In genomic region chr5:113280138-113280856, GRCm38 (mm10) we compare ENCODE assay signal across 9 mouse cellular contexts. TPM values are rescaled to one million over a fixed set of nuclear protein-coding genes. Genes with fewer than 3 reads are reported as not detected.
A peak's percentile ranks its signal among the peaks of the same experiment; 100 is the strongest.
DNase-seq lines count a peak whose midpoint lies in the region; ATAC-seq lines count a peak whose summit lies in the region.
"Had no signal": no experiment of that assay in that cellular context is flagged by ENCODE, and none has a peak within 500 bp of the region (broad histone marks: within the 10 kb centered on the region; RNA-seq: fewer than 3 reads in every experiment).

No protein-coding gene starts in this region.

- no peak overlapping the region for H3K27ac ChIP-seq in heart, embryonic 14.5 days (replicated peaks in 1 of 2; ENCODE audit: control insufficient read depth in 1 of 2, insufficient read depth in 1 of 2, low read depth in 2 of 2, low read length in 2 of 2)
- H3K27ac ChIP-seq in forebrain, embryonic 11.5 days (ENCODE audit: low read depth, low read length) = 0 out of 2 replicates have a peak overlapping the region, but pooled peaks have one; percentile 4
- H3K27ac ChIP-seq: macrophage had no signal

- H3K9me3 ChIP-seq in heart, embryonic 14.5 days (ENCODE audit: control insufficient read depth, low read length) = no peaks in the 10 kb centered on the region
- no peaks in the 10 kb centered on the region for H3K9me3 ChIP-seq in forebrain, embryonic 11.5 days (ENCODE audit: control insufficient read depth, low read length)

- 23% methylated on average over 15 of the region's 15 CpGs for WGBS in heart, embryonic 14.5 days
- WGBS in forebrain, embryonic 11.5 days = 25% methylated on average over 15 of the region's 15 CpGs

- H3K4me2 ChIP-seq in heart, embryonic 14.5 days (ENCODE audit: low read length) = peak overlapping the region; percentile 44; the same call in 1 of the 2 replicates
- H3K4me2 ChIP-seq in forebrain, embryonic 11.5 days (ENCODE audit: low read depth, low read length, severe bottlenecking) = peak overlapping the region; percentile 50

- peak overlapping the region; percentile 8 to 34; a peak in 2 of 4 replicates for H3K4me3 ChIP-seq in heart, embryonic 14.5 days (ENCODE audit: control insufficient read depth in 1 of 2, insufficient read depth in 1 of 2, low read depth in 1 of 2, low read length in 2 of 2)
- peak overlapping the region; percentile 29 for H3K4me3 ChIP-seq in forebrain, embryonic 11.5 days (ENCODE audit: low read depth, low read length)

- H3K4me1 ChIP-seq in heart, embryonic 14.5 days (ENCODE audit: control insufficient read depth in 2 of 2, insufficient read depth in 2 of 2, low read length in 2 of 2) = peaks cover 0 to 3% of the 10 kb centered on the region in 2 experiments; a peak in 1 of 4 replicates
- peaks cover 2% of the 10 kb centered on the region; the same call in 1 of the 2 replicates for H3K4me1 ChIP-seq in forebrain, embryonic 11.5 days (replicated peaks; ENCODE audit: control insufficient read depth, insufficient read depth, low read length)

- no peaks in the 10 kb centered on the region for H3K36me3 ChIP-seq in heart, embryonic 14.5 days (ENCODE audit: control insufficient read depth, insufficient read depth, low read length)
- no peaks in the 10 kb centered on the region for H3K36me3 ChIP-seq in forebrain, embryonic 11.5 days (ENCODE audit: control insufficient read depth, insufficient read depth, low read length)

- no peak overlapping the region for H3K9ac ChIP-seq in heart, embryonic 14.5 days (ENCODE audit: low read length)
- H3K9ac ChIP-seq in forebrain, embryonic 11.5 days (ENCODE audit: low read length) = peak overlapping the region; percentile 27

- H3K27me3 ChIP-seq in heart, embryonic 14.5 days (ENCODE audit: control insufficient read depth, insufficient read depth, low read length) = peaks cover 4% of the 10 kb centered on the region; the same call in 1 of the 2 replicates
- H3K27me3 ChIP-seq in forebrain, embryonic 11.5 days (ENCODE audit: control insufficient read depth, insufficient read depth, low read length) = no peaks in the 10 kb centered on the region

- no peak for ATAC-seq in heart, embryonic 14.5 days (ENCODE audit: insufficient number of reproducible peaks, insufficient read depth, low FRiP score, low read depth)
- peak; percentile 93 for ATAC-seq in forebrain, embryonic 11.5 days (replicated peaks; ENCODE audit: low FRiP score)
- no peak for ATAC-seq in monocyte, adult 5-6 weeks (replicated peaks; ENCODE audit: insufficient number of reproducible peaks, low FRiP score, low TSS enrichment, poor library complexity, severe bottlenecking)

- no peak for DNase-seq in heart, adult 18-20 months
- peak; percentile 83 for DNase-seq in forebrain, embryonic 11.5 days (ENCODE audit: low spot score)
- peak; percentile 23 for DNase-seq in kidney, postnatal 14 days
- DNase-seq in lung, postnatal 25 days (ENCODE audit: low spot score) = peak; percentile 65
- DNase-seq in yolk sac, embryonic 10.5 days (ENCODE audit: low spot score) = peak; percentile 38
- DNase-seq in layer of hippocampus, postnatal 14 days (ENCODE audit: low spot score in 2 of 2) = no peak

RNA-seq across cellular contexts. Expression of gene Sgsm1, which starts 30.3 kb away (rescaled TPM):
- polyA plus RNA-seq in heart, embryonic 14.5 days (2014; fragmentation: Nextera tagmentation; extraction: Ambion mirVana) = 0.57 and 1.0 TPM in 2 replicates
- total RNA-seq in heart, adult 18-20 months (2021) = 1 to 10 TPM in 1 of 2 experiments, under 1 TPM in 1; 0.25 to 1.0 TPM
- polyA plus RNA-seq in forebrain, embryonic 11.5 days (2014; fragmentation: Nextera tagmentation; extraction: Ambion mirVana) = 14.4 and 15.7 TPM in 2 replicates
- total RNA-seq in monocyte, adult 5-6 weeks (2017) = 0.43 TPM in 1 of 3 replicates, not detected in the others
- total RNA-seq in layer of hippocampus, postnatal 14 days (2021) = 10 to 100 TPM; 67.8 to 73.2 TPM
- polyA plus RNA-seq: macrophage had no signal

RNA-seq across cellular contexts. Expression of gene Tmem211, which starts 53.6 kb away (rescaled TPM):
- not detected in 2 replicates for polyA plus RNA-seq in heart, embryonic 14.5 days (2014; fragmentation: Nextera tagmentation; extraction: Ambion mirVana)
- not detected for total RNA-seq in heart, adult 18-20 months (2021)
- polyA plus RNA-seq in forebrain, embryonic 11.5 days (2014; fragmentation: Nextera tagmentation; extraction: Ambion mirVana) = 0.20 TPM in 1 of 2 replicates, not detected in the other
- not detected in 3 replicates for total RNA-seq in monocyte, adult 5-6 weeks (2017)
- not detected for total RNA-seq in layer of hippocampus, postnatal 14 days (2021)
- polyA plus RNA-seq: macrophage had no signal

RNA-seq across cellular contexts. Expression of gene 2900026A02Rik, which starts 59.3 kb away (rescaled TPM):
- polyA plus RNA-seq in heart, embryonic 14.5 days (2014; fragmentation: Nextera tagmentation; extraction: Ambion mirVana) = 10.3 TPM in 2 replicates
- total RNA-seq in heart, adult 18-20 months (2021) = 10 to 100 TPM; 19.2 to 21.1 TPM
- 2.2 and 3.4 TPM in 2 replicates for polyA plus RNA-seq in forebrain, embryonic 11.5 days (2014; fragmentation: Nextera tagmentation; extraction: Ambion mirVana)
- total RNA-seq in monocyte, adult 5-6 weeks (2017) = 3.3 to 5.9 TPM (median 3.7 TPM) in 3 replicates
- total RNA-seq in layer of hippocampus, postnatal 14 days (2021) = 10 to 100 TPM; 69.6 to 70.6 TPM

Comparison
In these comparisons a context has a peak if more than half of its experiments do, and no peak if none do; other contexts are left out.
1. DNase-seq: peak in forebrain, embryonic 11.5 days (single experiment), kidney, postnatal 14 days (single experiment), lung, postnatal 25 days (single experiment) and yolk sac, embryonic 10.5 days (single experiment); none in heart, adult 18-20 months (0 of 2) and layer of hippocampus, postnatal 14 days (0 of 2).
2. RNA of gene Sgsm1, which starts 30.3 kb away (total RNA-seq): 67.8 to 73.2 TPM in layer of hippocampus, postnatal 14 days; 0.25 to 1.0 TPM in heart, adult 18-20 months and 0.43 TPM in monocyte, adult 5-6 weeks; every median in the first group is over 10 times any median in the second.